Mouse (Mus musculus): ENCODE results near the gene Usp40. TPM values are rescaled to one million over a fixed set of nuclear protein-coding genes. Genes with fewer than 3 reads are reported as not detected.

Gene Usp40
- polyA plus RNA-seq, 1 experiment from 2014 or later = 35.9 TPM

GRCm38 (mm10) chr1:87936075-87936474 is 72.3 kb downstream of the Usp40 start:
- no peaks in the 10 kb centered on the region for H3K27me3 ChIP-seq
- no peaks in the 10 kb centered on the region for H3K9me3 ChIP-seq (replicated peaks)
- no peaks in the 10 kb centered on the region for H3K4me1 ChIP-seq
- no peak overlapping the region for H3K4me2 ChIP-seq (replicated peaks)
- no peak overlapping the region for H3K9ac ChIP-seq
- peaks cover 71% of the 10 kb centered on the region for H3K36me3 ChIP-seq
- WGBS = 94% methylated on average over 7 of the region's 7 CpGs
- ATAC-seq (ENCODE audit: low FRiP score) = no peak
- no peak overlapping the region for H3K4me3 ChIP-seq
- H3K27ac ChIP-seq = no peak overlapping the region

GRCm38 (mm10) chr1:87935546-87935945 is 72.8 kb downstream of the Usp40 start:
- Histone ChIP-seq H3K4me3 (no peak overlapping the region), H3K9me3 (replicated peaks) (no peaks in the 10 kb centered on the region), H3K4me1 (no peaks in the 10 kb centered on the region), H3K9ac (no peak overlapping the region), H3K4me2 (replicated peaks) (no peak overlapping the region), H3K27ac (no peak overlapping the region), H3K36me3 (peaks cover 68% of the 10 kb centered on the region), H3K27me3 (no peaks in the 10 kb centered on the region)
- ATAC-seq (ENCODE audit: low FRiP score) = no peak
- 86% methylated on average over 2 of the region's 2 CpGs for WGBS

- no peaks in the 10 kb centered on the region for H3K9me3 ChIP-seq (replicated peaks)
- H3K4me2 ChIP-seq (replicated peaks) = no peak overlapping the region
- H3K4me3 ChIP-seq = no peak overlapping the region
- WGBS = 92% methylated on average over 9 of the region's 9 CpGs
- H3K27ac ChIP-seq = no peak overlapping the region
- ATAC-seq (ENCODE audit: low FRiP score) = no peak
- H3K36me3 ChIP-seq = peaks cover 64% of the 10 kb centered on the region
- no peaks in the 10 kb centered on the region for H3K4me1 ChIP-seq
- H3K27me3 ChIP-seq = no peaks in the 10 kb centered on the region
- no peak overlapping the region for H3K9ac ChIP-seq
Observed at GRCm38 (mm10) chr1:87935095-87935494, 73.3 kb downstream of the Usp40 start.

DNA sequence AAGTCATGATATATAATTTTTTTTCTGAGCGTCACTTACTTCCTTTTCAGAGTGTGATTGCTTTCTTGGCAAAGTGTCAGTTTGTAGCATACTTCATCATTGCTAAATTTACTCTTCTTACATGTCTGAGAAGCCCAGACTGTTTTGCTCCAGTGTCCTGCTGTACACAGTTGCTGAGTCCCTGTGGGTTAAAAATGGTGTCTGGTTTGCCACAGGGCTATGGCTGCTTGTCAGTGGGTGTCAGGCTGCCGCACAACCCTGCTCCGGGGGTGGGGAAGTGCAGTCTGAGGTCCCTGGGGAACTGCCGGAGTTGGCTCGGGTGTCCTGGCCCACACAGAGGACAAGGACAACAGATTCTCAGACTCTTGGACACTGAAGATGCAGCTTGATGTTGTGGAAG is 75.3 kb downstream of the Usp40 start:
- H3K4me3 ChIP-seq = no peak overlapping the region
- no peak overlapping the region for H3K9ac ChIP-seq
- WGBS = 81% methylated on average over 5 of the region's 5 CpGs
- peaks cover 61% of the 10 kb centered on the region for H3K36me3 ChIP-seq
- no peaks in the 10 kb centered on the region for H3K4me1 ChIP-seq
- H3K27ac ChIP-seq = no peak overlapping the region
- no peaks in the 10 kb centered on the region for H3K9me3 ChIP-seq (replicated peaks)
- ATAC-seq (ENCODE audit: low FRiP score) = no peak
- no peaks in the 10 kb centered on the region for H3K27me3 ChIP-seq
- no peak overlapping the region for H3K4me2 ChIP-seq (replicated peaks)

- Histone ChIP-seq H3K27me3 (no peaks in the 10 kb centered on the region), H3K4me3 (no peak overlapping the region), H3K9ac (no peak overlapping the region), H3K9me3 (replicated peaks) (no peaks in the 10 kb centered on the region), H3K4me2 (replicated peaks) (no peak overlapping the region), H3K36me3 (peaks cover 76% of the 10 kb centered on the region), H3K4me1 (no peaks in the 10 kb centered on the region), H3K27ac (no peak overlapping the region)
- whole genome bisulfite sequencing = 85% methylated on average over 5 of the region's 5 CpGs
- ATAC-seq (ENCODE audit: low FRiP score) = no peak
Observed at GRCm38 (mm10) chr1:87929730-87930129, 78.6 kb downstream of the Usp40 start.

GRCm38 (mm10) chr1:87924888-87925287 is 83.5 kb downstream of the Usp40 start:
- H3K36me3 ChIP-seq = peaks cover 57% of the 10 kb centered on the region
- WGBS = 95% methylated on average over 4 of the region's 4 CpGs

DNA sequence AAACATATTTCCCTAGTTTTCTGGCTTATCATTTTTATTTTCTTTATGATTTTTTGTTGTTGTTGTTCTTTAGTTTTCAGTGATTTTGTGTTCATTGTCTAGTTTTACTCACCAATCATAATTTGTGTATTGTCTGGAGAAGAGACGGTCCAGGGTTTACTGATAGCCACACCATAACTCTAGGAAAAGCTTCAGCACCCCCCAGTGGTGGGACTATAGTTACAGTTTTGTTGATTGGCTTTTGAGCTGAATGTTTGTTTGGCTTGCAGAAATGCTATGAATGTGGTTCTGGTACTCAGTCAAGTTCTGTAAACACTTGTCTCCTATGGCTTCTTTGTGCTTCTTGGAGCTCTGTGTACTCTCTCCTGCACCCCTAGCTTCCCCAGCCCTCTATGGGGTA is 85.7 kb downstream of the Usp40 start:
- no peak for ATAC-seq (ENCODE audit: low FRiP score)
- Histone ChIP-seq H3K9ac (no peak overlapping the region), H3K27ac (no peak overlapping the region), H3K36me3 (peaks cover 60% of the 10 kb centered on the region), H3K9me3 (replicated peaks) (no peaks in the 10 kb centered on the region), H3K27me3 (no peaks in the 10 kb centered on the region), H3K4me1 (no peaks in the 10 kb centered on the region), H3K4me2 (replicated peaks) (no peak overlapping the region), H3K4me3 (no peak overlapping the region)
- 81% methylated on average over 1 of the region's 1 CpGs for WGBS

More at GRCm38 (mm10) chr1:87924888-87925287, 83.5 kb downstream of the Usp40 start:
- H3K27ac ChIP-seq = no peak overlapping the region
- H3K4me3 ChIP-seq = no peak overlapping the region
- H3K27me3 ChIP-seq = no peaks in the 10 kb centered on the region
- no peak overlapping the region for H3K4me2 ChIP-seq (replicated peaks)
- H3K9ac ChIP-seq = no peak overlapping the region
- no peak for ATAC-seq (ENCODE audit: low FRiP score)
- H3K9me3 ChIP-seq (replicated peaks) = no peaks in the 10 kb centered on the region
- H3K4me1 ChIP-seq = no peaks in the 10 kb centered on the region

DNA sequence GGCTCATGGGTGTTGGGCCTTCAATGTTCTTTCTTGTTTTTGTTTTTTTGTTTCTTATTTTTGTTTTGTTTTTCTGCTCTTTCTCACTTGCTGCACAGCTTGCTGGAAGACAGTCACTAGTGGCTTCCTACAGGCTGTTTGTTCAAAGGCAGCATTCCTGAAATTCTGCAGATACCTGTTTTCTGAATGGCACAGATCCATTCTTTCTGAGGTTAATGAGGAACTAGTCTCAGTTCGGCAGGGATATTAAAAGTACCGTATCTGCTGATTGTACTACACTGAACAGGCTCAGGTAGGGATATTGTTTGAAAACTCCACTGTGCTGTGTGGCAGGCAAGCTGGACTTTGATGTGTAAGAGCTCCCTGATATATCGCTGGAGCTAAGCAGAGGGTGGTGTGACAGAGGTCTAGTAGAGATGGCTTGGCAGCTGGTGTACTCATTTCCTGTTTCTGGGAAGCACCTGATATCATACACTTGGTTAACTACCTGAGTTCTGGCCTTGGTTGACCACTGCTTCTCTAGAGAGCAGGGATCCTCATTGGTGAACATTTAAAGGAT is 88.2 kb downstream of the Usp40 start:
- Histone ChIP-seq H3K27ac (no peak overlapping the region), H3K4me3 (no peak overlapping the region), H3K36me3 (peaks cover 45% of the 10 kb centered on the region), H3K4me1 (no peaks in the 10 kb centered on the region), H3K9me3 (replicated peaks) (no peaks in the 10 kb centered on the region), H3K27me3 (no peaks in the 10 kb centered on the region), H3K9ac (no peak overlapping the region), H3K4me2 (replicated peaks) (no peak overlapping the region)
- WGBS = 85% methylated on average over 3 of the region's 3 CpGs
- no peak for ATAC-seq (ENCODE audit: low FRiP score)

GRCm38 (mm10) chr1:87918061-87918460 is 90.3 kb downstream of the Usp40 start:
- no peaks in the 10 kb centered on the region for H3K27me3 ChIP-seq
- H3K9me3 ChIP-seq (replicated peaks) = no peaks in the 10 kb centered on the region
- H3K27ac ChIP-seq = no peak overlapping the region
- no peak overlapping the region for H3K4me2 ChIP-seq (replicated peaks)
- 91% methylated on average over 2 of the region's 2 CpGs for WGBS
- ATAC-seq (ENCODE audit: low FRiP score) = no peak
- peaks cover 32% of the 10 kb centered on the region for H3K36me3 ChIP-seq
- H3K9ac ChIP-seq = no peak overlapping the region
- no peak overlapping the region for H3K4me3 ChIP-seq
- no peaks in the 10 kb centered on the region for H3K4me1 ChIP-seq

GRCm38 (mm10) chr1:87917361-87917760 is 91.0 kb downstream of the Usp40 start:
- no peak for ATAC-seq (ENCODE audit: low FRiP score)
- Histone ChIP-seq H3K36me3 (peaks cover 32% of the 10 kb centered on the region), H3K4me2 (replicated peaks) (no peak overlapping the region), H3K9ac (no peak overlapping the region), H3K27ac (no peak overlapping the region), H3K9me3 (replicated peaks) (no peaks in the 10 kb centered on the region), H3K4me1 (no peaks in the 10 kb centered on the region), H3K27me3 (no peaks in the 10 kb centered on the region), H3K4me3 (no peak overlapping the region)
- 94% methylated on average over 3 of the region's 3 CpGs for WGBS

- H3K4me1 ChIP-seq = no peaks in the 10 kb centered on the region
- ATAC-seq (ENCODE audit: low FRiP score) = no peak
- no peak overlapping the region for H3K9ac ChIP-seq
- no peak overlapping the region for H3K27ac ChIP-seq
- no peak overlapping the region for H3K4me2 ChIP-seq (replicated peaks)
- peaks cover 23% of the 10 kb centered on the region for H3K36me3 ChIP-seq
- no peaks in the 10 kb centered on the region for H3K27me3 ChIP-seq
- no peak overlapping the region for H3K4me3 ChIP-seq
- no peaks in the 10 kb centered on the region for H3K9me3 ChIP-seq (replicated peaks)
Observed at GRCm38 (mm10) chr1:87913356-87913755, 95.0 kb downstream of the Usp40 start.

DNA sequence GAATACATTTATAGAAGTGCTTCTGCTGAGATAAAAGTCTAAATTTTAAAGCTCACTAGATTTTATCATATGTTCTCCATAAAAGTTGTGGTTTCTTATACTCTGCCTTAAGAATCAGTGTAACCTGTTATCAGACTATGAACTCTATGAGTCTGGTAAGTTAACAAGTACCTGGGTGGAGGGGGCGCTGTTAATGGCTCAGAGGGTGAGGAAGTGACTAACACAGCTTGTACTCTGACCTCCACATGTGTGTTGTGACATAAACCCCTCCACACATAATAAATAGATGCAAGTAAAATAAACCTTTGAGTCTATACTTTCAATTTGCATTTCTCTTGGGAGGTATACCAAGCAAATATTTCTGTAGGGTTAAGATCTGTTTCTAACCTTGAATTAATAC is 97.9 kb downstream of the Usp40 start:
- no peaks in the 10 kb centered on the region for H3K9me3 ChIP-seq (replicated peaks)
- 80% methylated on average over 1 of the region's 1 CpGs for WGBS
- peaks cover 6% of the 10 kb centered on the region; the same call in 1 of the 2 replicates for H3K36me3 ChIP-seq
- no peak overlapping the region for H3K4me2 ChIP-seq (replicated peaks)
- H3K9ac ChIP-seq = no peak overlapping the region
- H3K27me3 ChIP-seq = no peaks in the 10 kb centered on the region
- H3K4me3 ChIP-seq = no peak overlapping the region
- no peak for ATAC-seq (ENCODE audit: low FRiP score)
- H3K4me1 ChIP-seq = no peaks in the 10 kb centered on the region
- no peak overlapping the region for H3K27ac ChIP-seq

GRCm38 (mm10) chr1:87909565-87909964 is 98.8 kb downstream of the Usp40 start:
- no peak overlapping the region for H3K9ac ChIP-seq
- H3K27ac ChIP-seq = no peak overlapping the region
- no peak overlapping the region for H3K4me3 ChIP-seq
- H3K4me1 ChIP-seq = no peaks in the 10 kb centered on the region
- H3K36me3 ChIP-seq = peaks cover 6% of the 10 kb centered on the region; the same call in 1 of the 2 replicates
- no peaks in the 10 kb centered on the region for H3K27me3 ChIP-seq
- ATAC-seq (ENCODE audit: low FRiP score) = no peak
- no peak overlapping the region for H3K4me2 ChIP-seq (replicated peaks)
- H3K9me3 ChIP-seq (replicated peaks) = no peaks in the 10 kb centered on the region
